Mouse (Mus musculus): ENCODE measurements around the gene Ppp6r3. TPM values are rescaled to one million over a fixed set of nuclear protein-coding genes. Genes with fewer than 3 reads are reported as not detected.
A peak's percentile ranks its signal among the peaks of the same experiment; 100 is the strongest.

Ppp6r3 gene
- 68.7 and 70.3 TPM in 2 replicates for polyA plus RNA-seq (2014; fragmentation: Nextera tagmentation; extraction: Ambion mirVana)

DNA sequence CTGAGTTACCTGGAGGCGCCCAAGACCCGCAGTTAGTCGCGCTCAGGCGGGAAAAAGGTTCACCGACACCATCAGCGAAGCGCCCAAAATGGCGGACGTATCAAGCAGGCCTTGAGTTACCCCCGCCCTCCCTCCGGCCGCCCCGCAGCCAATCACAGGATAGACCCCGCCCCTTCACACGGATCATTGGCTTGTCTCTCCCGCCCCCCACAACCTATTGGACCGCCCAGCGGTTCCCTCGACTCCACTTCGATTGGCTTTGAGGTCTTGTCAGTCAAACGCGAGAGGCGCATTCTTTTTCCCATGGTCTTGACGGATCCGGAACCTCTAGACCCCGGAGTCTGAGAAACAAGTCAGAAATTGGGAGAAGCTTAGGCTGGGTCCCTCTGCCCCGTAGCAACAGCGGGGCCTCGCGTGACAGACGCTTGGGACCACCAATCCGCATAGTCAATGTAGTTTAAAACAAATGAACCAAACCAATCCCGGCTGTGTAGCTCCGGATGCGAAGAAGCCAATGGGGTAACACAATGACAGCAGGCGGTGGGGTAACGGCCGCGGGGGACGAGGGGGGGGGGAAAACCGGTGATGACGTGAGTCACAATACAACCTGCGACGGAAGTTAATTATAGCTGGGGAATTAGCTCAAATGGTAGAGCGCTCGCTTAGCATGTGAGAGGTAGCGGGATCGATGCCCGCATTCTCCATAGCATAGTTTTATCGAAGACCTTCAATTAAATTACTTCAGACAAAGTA is at the start of gene Ppp6r3:
Ppp6r3 (minus strand) TSS at position 118 of the 753 bp plus-strand sequence.
- Histone ChIP-seq H3K27ac (ENCODE audit: low read length) (peak within 1 kb of the TSS; percentile 96), H3K4me3 (ENCODE audit: low read depth, low read length) (peak within 1 kb of the TSS; percentile 94), H3K9ac (replicated peaks; ENCODE audit: low read depth, low read length) (peak within 1 kb of the TSS; percentile 84), H3K4me1 (ENCODE audit: control insufficient read depth, insufficient read depth, low read length) (peaks cover 14% of the 10 kb centered on the region), H3K4me2 (replicated peaks; ENCODE audit: low read depth, low read length) (peak within 1 kb of the TSS; percentile 61), H3K36me3 (ENCODE audit: control insufficient read depth, insufficient read depth, low read length) (no peaks in the 10 kb centered on the region), H3K9me3 (ENCODE audit: control insufficient read depth, low read depth, low read length) (no peaks in the 10 kb centered on the region), H3K27me3 (ENCODE audit: control insufficient read depth, insufficient read depth, low read length) (no peaks in the 10 kb centered on the region)
- peak; percentile 98 for ATAC-seq (ENCODE audit: insufficient number of reproducible peaks, insufficient read depth, low FRiP score, low read depth)
- WGBS: under 1% methylated on average over 50 of the region's 51 CpGs

DNA sequence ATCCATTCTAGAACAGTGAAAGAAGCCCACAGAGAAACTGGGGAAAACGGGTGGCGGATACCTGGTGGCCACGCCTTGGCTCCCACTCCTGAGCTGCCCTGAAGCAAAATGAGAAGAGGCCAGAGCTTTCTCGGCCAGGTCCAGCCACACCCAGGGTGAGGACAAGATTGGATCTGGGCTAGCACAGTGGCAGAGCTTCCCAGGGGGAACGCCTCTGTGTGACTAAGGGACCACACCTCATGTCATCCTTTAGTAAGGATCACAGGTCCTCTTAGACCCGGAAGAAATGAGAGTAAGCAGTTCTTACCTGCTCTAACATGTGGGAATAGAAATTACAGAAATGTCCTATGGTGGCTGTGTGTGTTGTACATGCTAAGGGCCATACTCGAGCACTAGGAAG is 49.6 kb upstream of the Ppp6r3 start:
- ATAC-seq (ENCODE audit: insufficient number of reproducible peaks, insufficient read depth, low FRiP score, low read depth): no peak
- H3K9me3 ChIP-seq (ENCODE audit: control insufficient read depth, low read depth, low read length): no peaks in the 10 kb centered on the region
- no peak overlapping the region for H3K27ac ChIP-seq (ENCODE audit: low read length)
- H3K4me3 ChIP-seq (ENCODE audit: low read depth, low read length): no peak overlapping the region
- no peaks in the 10 kb centered on the region for H3K4me1 ChIP-seq (ENCODE audit: control insufficient read depth, insufficient read depth, low read length)
- H3K9ac ChIP-seq (replicated peaks; ENCODE audit: low read depth, low read length): no peak overlapping the region
- WGBS: 79% methylated on average over 7 of the region's 7 CpGs
- H3K27me3 ChIP-seq (ENCODE audit: control insufficient read depth, insufficient read depth, low read length): no peaks in the 10 kb centered on the region
- H3K4me2 ChIP-seq (replicated peaks; ENCODE audit: low read depth, low read length): no peak overlapping the region
- peaks cover 53% of the 10 kb centered on the region for H3K36me3 ChIP-seq (ENCODE audit: control insufficient read depth, insufficient read depth, low read length)

DNA sequence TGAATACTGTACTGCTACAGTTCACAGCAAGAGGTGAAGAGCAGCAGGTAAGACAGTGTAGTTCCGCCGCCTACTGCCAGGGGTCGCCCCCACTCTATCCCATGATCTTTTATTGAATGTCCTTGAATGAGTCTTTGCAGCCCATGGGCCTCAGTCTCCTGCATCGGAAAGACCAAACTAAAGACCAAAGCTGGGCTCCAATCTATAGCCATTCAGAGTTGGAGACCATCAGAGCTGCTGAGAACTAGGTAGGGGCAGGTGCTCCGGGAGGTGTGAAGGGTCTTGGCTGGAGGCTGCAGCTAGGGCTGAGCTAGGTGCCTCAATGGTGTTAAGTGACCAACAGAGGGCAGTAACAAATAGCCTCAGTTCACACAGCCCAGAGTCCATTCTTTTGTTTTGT is 48.3 kb upstream of the Ppp6r3 start:
- Histone ChIP-seq H3K27me3 (ENCODE audit: control insufficient read depth, insufficient read depth, low read length) (no peaks in the 10 kb centered on the region), H3K4me1 (ENCODE audit: control insufficient read depth, insufficient read depth, low read length) (no peaks in the 10 kb centered on the region), H3K27ac (ENCODE audit: low read length) (no peak overlapping the region), H3K9ac (replicated peaks; ENCODE audit: low read depth, low read length) (no peak overlapping the region), H3K9me3 (ENCODE audit: control insufficient read depth, low read depth, low read length) (peaks cover 5% of the 10 kb centered on the region; the same call in 1 of the 2 replicates), H3K4me3 (ENCODE audit: low read depth, low read length) (no peak overlapping the region), H3K36me3 (ENCODE audit: control insufficient read depth, insufficient read depth, low read length) (peaks cover 57% of the 10 kb centered on the region), H3K4me2 (replicated peaks; ENCODE audit: low read depth, low read length) (no peak overlapping the region)
- peak; percentile 47; the same call in 1 of the 2 replicates for ATAC-seq (ENCODE audit: insufficient number of reproducible peaks, insufficient read depth, low FRiP score, low read depth)
- WGBS: 72% methylated on average over 5 of the region's 5 CpGs

DNA sequence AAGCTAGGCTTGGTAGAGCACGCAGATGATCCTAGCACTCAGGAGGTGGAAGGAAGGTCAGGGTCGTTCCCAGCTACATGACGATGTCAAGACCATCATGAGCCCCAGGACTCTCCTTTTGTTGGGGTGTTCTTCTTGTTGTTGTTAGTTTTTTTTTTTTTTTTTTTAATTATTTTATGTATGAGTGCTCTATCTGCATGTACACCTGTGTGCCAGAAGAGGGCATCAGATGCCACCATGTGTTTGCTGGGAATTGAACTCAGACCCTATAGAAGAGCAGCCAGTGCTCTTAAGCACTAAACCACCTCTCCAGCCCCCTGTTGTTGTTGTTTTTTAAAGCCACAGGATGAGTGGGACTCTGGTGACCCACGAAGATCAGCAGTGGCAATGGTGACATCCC is 47.7 kb upstream of the Ppp6r3 start:
- Histone ChIP-seq H3K27ac (ENCODE audit: low read length) (no peak overlapping the region), H3K4me3 (ENCODE audit: low read depth, low read length) (no peak overlapping the region), H3K4me1 (ENCODE audit: control insufficient read depth, insufficient read depth, low read length) (no peaks in the 10 kb centered on the region), H3K36me3 (ENCODE audit: control insufficient read depth, insufficient read depth, low read length) (peaks cover 55% of the 10 kb centered on the region), H3K27me3 (ENCODE audit: control insufficient read depth, insufficient read depth, low read length) (no peaks in the 10 kb centered on the region), H3K9me3 (ENCODE audit: control insufficient read depth, low read depth, low read length) (peaks cover 5% of the 10 kb centered on the region; the same call in 1 of the 2 replicates), H3K4me2 (replicated peaks; ENCODE audit: low read depth, low read length) (no peak overlapping the region), H3K9ac (replicated peaks; ENCODE audit: low read depth, low read length) (no peak overlapping the region)
- ATAC-seq (ENCODE audit: insufficient number of reproducible peaks, insufficient read depth, low FRiP score, low read depth): no peak
- 96% methylated on average over 4 of the region's 4 CpGs for WGBS

DNA sequence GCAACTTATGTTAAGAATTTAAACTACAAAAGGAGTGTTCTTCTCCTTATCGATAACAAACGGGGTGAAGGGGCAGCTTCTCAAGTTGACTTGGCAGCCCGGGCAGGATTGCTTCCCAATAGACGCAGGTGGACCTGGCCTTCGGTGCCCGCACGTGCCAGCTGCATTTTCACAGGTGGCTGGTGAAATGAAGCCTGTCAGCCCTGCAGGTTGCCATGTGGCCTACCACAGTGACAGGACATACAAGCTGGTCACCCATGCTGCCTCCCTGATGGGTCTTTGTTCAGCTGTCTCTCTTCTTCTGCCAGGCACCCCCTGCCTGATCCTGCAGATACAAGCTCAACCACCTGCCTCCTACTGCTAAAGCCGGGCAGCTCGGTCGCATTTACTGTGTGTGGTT is 45.3 kb upstream of the Ppp6r3 start:
- Histone ChIP-seq H3K27me3 (ENCODE audit: control insufficient read depth, insufficient read depth, low read length) (no peaks in the 10 kb centered on the region), H3K4me1 (ENCODE audit: control insufficient read depth, insufficient read depth, low read length) (no peaks in the 10 kb centered on the region), H3K9me3 (ENCODE audit: control insufficient read depth, low read depth, low read length) (peaks cover 5% of the 10 kb centered on the region; the same call in 1 of the 2 replicates), H3K4me3 (ENCODE audit: low read depth, low read length) (no peak overlapping the region), H3K9ac (replicated peaks; ENCODE audit: low read depth, low read length) (no peak overlapping the region), H3K4me2 (replicated peaks; ENCODE audit: low read depth, low read length) (no peak overlapping the region), H3K27ac (ENCODE audit: low read length) (no peak overlapping the region), H3K36me3 (ENCODE audit: control insufficient read depth, insufficient read depth, low read length) (peaks cover 58% of the 10 kb centered on the region)
- WGBS: 96% methylated on average over 10 of the region's 10 CpGs
- ATAC-seq (ENCODE audit: insufficient number of reproducible peaks, insufficient read depth, low FRiP score, low read depth): no peak

DNA sequence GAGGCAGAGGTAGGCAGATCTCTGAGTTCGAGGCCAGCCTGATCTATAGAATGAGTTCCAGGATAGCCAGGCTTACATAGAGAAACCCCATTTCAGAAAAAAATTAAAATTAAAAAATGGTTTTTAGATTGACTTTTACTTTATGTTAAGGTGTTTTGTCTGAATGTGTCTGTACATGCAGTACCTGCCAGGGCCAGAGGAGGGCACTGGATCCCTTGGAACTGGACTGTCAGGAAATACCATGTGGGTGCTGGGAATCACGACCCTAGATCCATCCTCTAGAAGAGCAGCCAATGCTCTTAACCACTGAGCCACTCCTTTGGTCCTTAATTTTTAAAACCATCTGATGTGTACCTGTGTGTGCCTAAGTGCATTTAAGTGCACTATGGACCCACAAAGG is 43.8 kb upstream of the Ppp6r3 start:
- Histone ChIP-seq H3K4me1 (ENCODE audit: control insufficient read depth, insufficient read depth, low read length) (no peaks in the 10 kb centered on the region), H3K4me2 (replicated peaks; ENCODE audit: low read depth, low read length) (no peak overlapping the region), H3K27me3 (ENCODE audit: control insufficient read depth, insufficient read depth, low read length) (no peaks in the 10 kb centered on the region), H3K9ac (replicated peaks; ENCODE audit: low read depth, low read length) (no peak overlapping the region), H3K27ac (ENCODE audit: low read length) (no peak overlapping the region), H3K36me3 (ENCODE audit: control insufficient read depth, insufficient read depth, low read length) (peaks cover 69% of the 10 kb centered on the region), H3K4me3 (ENCODE audit: low read depth, low read length) (no peak overlapping the region), H3K9me3 (ENCODE audit: control insufficient read depth, low read depth, low read length) (peaks cover 5% of the 10 kb centered on the region; the same call in 1 of the 2 replicates)
- no peak for ATAC-seq (ENCODE audit: insufficient number of reproducible peaks, insufficient read depth, low FRiP score, low read depth)
- WGBS: 87% methylated on average over 2 of the region's 2 CpGs

DNA sequence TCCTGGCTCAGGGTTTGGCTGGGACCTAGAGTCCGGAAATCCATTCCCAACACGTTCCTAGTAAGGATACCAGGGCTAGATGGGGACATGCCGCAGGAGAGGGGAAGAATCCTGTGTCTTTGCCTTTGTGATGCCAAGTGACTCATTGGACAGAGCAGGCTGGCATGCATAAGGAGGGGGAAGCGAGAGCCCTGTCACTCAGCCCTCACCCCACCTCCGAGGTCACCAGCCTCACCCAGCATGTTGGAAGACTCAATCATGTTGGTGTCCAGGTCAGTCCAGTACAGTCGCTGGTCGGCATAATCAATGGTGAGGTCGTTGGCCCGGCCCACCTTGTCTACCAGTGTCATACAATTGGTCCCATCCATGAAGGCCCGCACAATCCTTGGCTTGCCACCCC is 38.4 kb upstream of the Ppp6r3 start:
- no peak for ATAC-seq (ENCODE audit: insufficient number of reproducible peaks, insufficient read depth, low FRiP score, low read depth)
- Histone ChIP-seq H3K27ac (ENCODE audit: low read length) (no peak overlapping the region), H3K27me3 (ENCODE audit: control insufficient read depth, insufficient read depth, low read length) (no peaks in the 10 kb centered on the region), H3K4me2 (replicated peaks; ENCODE audit: low read depth, low read length) (no peak overlapping the region), H3K9ac (replicated peaks; ENCODE audit: low read depth, low read length) (no peak overlapping the region), H3K36me3 (ENCODE audit: control insufficient read depth, insufficient read depth, low read length) (peaks cover 61% of the 10 kb centered on the region), H3K4me3 (ENCODE audit: low read depth, low read length) (no peak overlapping the region), H3K4me1 (ENCODE audit: control insufficient read depth, insufficient read depth, low read length) (no peaks in the 10 kb centered on the region), H3K9me3 (ENCODE audit: control insufficient read depth, low read depth, low read length) (no peaks in the 10 kb centered on the region)
- 95% methylated on average over 10 of the region's 10 CpGs for WGBS

DNA sequence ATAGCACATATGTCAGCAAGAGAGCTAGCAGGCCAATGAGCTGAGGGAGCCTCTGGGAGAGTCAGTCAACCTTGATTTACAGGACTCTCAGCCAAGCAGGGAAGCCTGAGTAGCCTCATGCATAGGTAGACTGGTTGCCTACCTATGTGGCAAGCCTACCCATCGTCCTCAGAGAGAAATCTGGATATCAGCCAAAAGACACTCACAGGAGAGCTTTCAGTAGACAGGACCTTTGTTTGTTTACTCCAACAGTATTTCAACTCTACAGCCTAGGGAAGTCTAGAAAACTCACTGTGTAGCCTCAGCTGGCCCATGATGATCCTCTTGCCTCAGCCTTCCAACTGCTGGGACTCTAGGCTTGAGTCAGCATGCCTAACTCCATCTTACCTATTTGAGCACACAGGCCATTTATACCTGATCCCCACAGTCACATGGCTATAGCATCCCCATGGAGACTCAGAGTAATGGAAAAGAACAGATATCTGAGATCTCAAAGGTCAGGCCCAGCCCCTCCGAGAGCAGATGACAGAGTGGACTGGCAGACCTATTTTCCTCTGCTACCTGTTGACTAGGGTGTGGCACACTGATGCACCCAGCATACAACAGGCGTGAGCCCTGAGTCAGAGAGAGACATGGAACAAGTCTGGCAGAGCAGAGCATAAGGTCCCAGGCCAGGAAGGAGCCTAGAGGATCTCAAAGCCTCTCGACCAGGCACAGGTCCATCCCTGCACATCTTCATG is 37.2 kb upstream of the Ppp6r3 start:
- H3K27me3 ChIP-seq (ENCODE audit: control insufficient read depth, insufficient read depth, low read length): no peaks in the 10 kb centered on the region
- H3K4me2 ChIP-seq (replicated peaks; ENCODE audit: low read depth, low read length): no peak overlapping the region
- H3K36me3 ChIP-seq (ENCODE audit: control insufficient read depth, insufficient read depth, low read length): peaks cover 55% of the 10 kb centered on the region
- H3K9ac ChIP-seq (replicated peaks; ENCODE audit: low read depth, low read length): no peak overlapping the region
- no peak overlapping the region for H3K4me3 ChIP-seq (ENCODE audit: low read depth, low read length)
- no peak overlapping the region for H3K27ac ChIP-seq (ENCODE audit: low read length)
- ATAC-seq (ENCODE audit: insufficient number of reproducible peaks, insufficient read depth, low FRiP score, low read depth): no peak
- H3K9me3 ChIP-seq (ENCODE audit: control insufficient read depth, low read depth, low read length): no peaks in the 10 kb centered on the region
- WGBS: 83% methylated on average over 4 of the region's 4 CpGs
- H3K4me1 ChIP-seq (ENCODE audit: control insufficient read depth, insufficient read depth, low read length): no peaks in the 10 kb centered on the region
